Mouse (Mus musculus): Measurements from ENCODE around the gene Dgkh.
"Not testable (repeated sequence)": the region's sequence is repeated elsewhere in the genome, so short reads cannot be mapped to it uniquely, and the experiment has no call there.

Gene Dgkh

DNA sequence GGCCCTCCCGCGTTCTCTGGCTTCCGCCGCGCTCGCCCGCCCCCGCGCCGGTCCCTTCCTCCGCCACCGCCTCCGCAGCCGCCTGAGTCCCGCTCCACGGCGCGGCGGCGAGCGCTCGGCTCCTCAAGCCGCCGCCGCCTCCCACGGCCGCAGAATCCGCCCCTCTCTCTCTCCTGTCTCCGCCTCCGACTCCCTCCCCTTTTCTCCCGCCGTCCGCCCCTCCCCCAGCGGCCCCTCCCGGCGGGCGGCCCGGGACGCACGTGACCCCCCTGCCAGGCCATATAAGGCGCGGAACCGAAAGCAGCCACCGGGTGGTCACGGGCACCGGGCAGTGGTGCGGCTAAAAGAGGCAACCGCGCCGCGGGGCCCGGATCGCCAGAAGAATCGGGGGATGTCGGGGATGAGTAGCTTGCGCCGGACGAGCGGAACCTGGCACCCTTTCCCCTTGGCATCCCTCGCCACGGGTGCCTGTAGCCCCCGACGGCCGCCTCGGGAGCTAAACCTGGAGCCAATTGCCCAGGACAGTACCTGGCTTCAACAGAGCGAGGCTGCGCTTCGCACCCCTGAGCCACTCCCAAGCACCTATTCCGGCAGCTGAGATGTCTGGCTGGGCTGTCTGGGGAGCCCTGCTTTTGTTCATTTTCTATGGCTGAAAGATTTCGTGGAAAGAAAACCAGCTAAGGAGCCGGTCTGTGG is at the start of gene Dgkh:
Dgkh (minus strand) TSS at position 160 of the 696 bp plus-strand sequence.
- peak; percentile 71 to 81 for DNase-seq

DNA sequence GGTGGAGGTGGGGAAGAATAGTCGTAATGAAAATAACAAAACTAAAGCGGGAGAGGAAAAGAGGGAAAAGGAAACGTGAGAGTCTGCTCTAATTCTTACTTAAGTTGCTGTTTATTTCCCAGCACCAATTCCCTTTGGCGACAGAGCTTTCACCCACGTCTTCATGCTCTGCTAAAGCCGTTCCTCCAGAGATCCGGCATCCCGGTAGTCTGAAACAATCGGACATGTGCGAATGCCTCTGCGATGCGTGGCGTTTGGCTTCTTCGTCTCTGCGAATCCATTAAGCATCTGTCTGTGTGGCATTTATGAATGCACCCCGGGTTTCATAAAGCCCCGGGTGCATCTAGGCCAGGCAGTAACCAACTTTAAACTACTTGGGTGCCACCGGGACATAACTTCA is 44.6 kb upstream of the Dgkh start:
- DNase-seq = no peak

DNA sequence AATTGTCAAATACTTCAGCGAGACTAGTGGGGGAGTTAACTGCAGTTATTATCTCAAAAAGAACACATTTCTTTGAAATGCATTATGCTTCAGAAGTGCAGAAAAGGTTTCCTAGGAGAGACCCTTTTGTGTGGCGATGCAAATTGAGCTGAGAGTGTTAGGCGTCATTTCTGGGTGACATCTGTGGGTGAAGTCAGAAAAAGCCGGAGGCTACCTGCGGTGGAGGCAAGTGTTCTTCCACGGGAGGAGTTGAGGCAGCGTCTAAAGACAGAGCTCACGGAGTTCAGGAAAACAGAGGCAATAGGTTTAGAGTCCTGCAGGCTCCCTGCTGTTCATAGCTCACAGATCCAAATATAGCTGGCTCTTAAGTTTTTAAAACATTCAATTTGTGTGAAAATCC is 44.1 kb upstream of the Dgkh start:
- DNase-seq = no peak

DNA sequence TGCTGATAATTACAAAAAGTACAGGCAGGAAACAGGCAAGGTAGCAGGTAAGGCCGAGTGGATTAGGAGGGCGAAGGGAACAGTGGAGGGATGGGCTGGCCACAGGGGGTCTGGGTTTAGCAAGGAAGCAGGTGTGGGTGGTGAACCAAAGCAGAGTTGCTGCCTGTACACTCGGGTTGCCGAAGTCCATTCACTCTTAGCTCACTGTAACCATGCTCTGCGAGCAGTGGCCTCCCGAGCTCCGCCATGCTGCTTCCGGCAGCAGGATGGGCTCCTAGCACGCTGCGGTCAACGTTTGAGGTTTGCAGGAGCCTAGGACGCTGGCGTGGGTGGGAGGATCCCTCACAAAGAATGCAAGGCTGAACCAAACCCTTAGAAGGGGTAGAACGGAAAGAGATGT is 43.1 kb upstream of the Dgkh start:
- no peak for DNase-seq

DNA sequence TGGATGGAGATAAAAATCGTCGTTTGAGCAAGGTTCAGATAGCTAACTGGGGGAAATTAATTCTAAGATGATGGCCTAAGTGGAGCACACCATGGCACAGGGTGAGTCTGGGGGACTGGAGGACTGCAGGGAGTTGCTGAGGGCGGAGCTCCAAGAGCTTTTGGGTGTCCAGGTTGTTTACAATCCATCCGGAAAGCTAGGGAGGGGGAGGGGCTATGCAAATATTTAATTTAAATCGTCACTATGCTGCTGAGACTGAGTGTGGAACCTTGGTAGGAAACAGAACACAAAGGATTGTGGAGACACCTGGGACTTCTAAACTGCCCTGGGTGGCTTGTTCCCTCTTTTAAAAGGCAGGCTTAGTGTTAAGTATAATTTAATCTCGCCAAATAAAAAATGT is 42.6 kb upstream of the Dgkh start:
- DNase-seq = no peak

DNA sequence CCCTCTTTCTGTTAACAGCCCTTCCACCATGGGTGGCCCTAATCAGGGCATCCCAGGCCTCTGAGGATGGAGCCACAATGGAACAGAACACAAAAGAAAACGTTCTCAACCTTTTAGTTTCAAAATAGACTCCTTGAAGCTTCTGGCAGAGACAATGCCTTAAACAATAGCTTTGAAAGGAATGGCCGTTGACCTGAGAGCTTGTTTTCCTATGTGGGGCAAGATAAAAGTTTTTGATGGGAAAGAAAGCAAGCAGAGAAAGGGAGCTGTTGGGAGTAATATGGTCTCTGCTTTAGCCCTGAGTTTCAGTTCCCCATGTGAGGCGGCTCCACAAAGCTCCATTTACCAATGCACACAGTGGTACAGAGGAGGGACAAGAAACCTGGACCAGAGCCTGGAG is 37.9 kb upstream of the Dgkh start:
- no peak for DNase-seq

DNA sequence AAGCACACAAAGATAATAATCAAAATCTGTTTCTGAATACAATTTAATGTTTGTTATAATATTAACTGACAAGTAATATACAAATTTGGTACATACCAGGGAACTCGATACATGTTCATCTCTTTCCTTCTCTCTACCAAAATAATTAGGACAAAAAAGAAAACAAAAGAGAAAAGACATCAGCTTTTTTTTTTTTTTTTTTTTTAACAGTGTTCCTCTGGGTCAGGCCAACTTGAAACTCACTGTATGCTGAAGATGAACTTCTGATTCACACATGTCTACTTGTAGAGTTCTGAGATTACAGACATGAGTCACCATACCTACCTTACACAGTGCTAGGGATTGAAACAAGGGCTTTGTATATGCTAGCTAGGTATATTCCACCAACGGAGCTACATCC is 28.5 kb upstream of the Dgkh start:
- no peak for DNase-seq

DNA sequence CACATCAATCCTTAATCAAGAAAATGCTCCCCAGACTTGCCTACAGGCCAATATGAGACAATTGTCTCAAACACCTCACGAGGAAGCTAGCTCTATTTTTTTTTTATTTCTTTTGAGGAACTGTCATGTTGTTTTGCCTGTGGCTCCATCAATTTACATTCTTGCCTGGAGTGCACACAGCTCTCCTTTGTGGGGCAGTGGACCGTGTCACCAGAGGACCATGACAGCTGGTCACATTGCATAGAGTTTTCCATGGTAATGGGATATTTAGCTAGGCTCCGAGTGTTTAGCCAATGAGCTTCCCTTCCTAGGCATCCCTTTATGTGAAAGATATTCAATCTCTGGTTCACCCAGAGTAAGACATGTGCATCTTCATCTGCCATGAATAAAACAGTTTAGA is 26.9 kb upstream of the Dgkh start:
- no peak for DNase-seq

DNA sequence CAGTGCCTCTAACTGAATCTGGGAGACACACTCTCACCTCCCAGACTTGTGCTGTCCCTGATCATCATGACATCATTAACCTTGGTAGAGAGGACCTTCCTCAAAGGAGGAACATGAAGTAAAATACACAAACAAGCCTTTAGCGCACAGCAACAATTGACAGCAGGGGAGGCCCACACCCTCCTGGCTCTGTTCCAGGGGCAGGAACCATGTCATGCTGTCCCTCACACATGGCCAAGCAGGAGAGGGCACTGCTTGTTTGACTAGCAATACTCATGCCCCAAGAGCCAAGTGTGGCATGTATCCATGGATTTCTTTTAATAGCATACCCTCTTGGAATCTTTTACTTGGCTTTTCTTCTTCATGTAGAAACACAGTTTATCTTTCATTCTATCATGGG is 22.7 kb upstream of the Dgkh start:
- no peak for DNase-seq

DNA sequence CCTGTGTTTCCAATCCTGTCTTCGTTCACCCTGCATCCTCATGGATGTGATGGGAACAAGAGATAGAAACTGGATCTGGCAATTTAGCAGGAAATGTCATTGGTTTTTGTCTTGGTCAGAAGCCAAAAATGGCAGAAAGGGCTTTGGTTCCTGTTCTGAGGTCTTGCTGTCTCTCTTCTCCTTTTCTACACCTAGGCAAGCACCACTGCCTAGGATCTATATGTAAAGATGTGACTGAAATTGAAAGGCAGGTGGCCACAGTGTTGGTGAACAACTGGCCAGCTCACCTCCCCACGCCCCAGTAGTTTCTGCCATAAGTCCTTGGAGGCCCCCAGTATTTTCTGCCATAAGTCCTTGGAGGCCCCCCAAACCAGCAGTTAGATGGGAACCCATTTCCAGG is 16.1 kb upstream of the Dgkh start:
- no peak for DNase-seq

DNA sequence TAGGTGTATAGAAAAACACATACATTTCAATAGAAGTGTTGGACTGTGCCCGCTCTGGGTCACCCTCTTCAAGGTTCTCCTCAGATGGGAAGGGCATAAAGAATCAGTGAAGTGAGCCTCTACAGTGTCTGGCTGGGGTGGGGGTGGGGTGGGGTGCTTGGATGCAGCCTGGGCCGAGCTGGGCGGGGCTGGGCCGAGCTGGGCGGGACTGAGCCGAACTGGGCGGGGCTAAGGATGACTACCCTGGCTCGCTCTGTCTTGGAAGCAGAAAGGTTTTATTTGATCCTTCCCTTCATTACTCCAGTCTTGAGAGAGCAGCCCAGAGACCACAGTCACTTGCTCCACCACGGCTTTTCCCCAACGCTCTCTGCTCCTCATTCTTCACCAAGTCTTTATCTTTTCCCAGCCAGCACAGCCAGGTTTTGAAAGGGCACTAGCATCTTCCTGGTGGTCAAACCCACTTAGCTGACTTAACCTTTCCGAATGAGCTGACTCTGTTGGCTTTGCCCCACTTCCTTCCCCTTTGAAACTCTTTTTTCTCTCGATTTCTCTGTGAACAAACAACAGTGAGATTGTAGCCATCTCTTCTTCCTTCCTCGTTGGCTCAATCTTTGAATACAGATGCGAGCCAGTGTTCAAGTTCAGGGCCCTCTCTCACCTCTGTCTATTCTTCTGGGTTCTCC is 15.5 kb upstream of the Dgkh start:
- peak in 1 of 2 experiments; percentile 10 for DNase-seq

DNA sequence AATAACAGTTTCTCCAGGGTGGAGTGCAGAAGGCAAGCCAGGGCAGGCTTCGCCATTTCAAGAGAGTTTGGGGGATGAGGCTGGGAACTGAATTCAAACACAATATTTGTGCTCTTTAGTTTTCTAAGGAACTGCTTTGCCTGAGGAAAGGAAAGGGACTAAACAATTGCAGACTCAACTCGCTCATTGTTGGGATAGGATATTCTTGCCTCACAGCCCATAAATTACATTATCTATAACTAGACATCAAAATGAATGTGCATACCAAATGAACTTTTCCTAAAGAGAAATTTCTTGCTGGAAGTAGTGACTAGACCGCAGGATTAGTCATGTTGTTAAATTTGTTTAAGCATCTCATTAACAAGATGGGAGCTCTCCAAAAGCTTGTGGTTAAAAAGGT is 14.9 kb upstream of the Dgkh start:
- no peak for DNase-seq

DNA sequence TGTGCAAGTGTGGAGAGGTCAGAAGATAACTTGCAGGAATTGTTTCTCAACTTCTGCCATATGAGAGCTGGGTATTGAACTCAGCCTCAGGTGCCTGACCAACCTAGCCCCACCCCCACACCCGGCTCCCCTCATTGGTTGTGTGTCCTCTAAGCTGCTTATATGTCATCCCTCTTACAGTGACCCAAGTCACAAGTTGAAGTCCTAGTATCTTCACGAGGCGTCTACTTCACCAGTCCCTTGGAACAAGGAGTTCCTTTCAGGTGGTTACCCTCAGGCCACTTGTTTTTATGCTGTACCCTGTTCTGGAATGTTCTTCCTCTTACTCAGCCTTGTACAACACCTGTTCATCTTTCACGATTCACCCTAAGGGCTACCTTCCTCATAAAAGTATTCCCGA is 2.0 kb upstream of the Dgkh start:
- no peak for DNase-seq

DNA sequence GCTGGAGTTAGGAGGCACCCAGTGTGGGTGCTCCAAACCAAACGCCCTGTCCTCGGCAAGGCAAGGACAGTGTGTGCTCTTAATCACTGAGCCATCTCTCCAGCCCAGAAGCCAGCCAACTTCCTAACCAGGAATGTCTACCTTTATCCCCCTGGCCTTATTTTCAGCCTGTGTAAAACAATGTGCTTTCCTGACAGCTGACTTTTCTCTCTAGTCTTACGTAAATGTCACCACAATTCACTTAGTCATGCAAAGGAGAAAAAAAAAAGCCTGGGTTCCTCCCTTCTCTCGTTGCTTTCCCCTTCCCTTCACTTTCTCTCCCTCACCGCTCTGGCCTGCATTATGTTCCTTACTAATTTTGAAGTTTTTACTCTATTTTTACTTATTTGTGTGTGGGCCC is 1.6 kb upstream of the Dgkh start:
- not testable (repeated sequence) for DNase-seq

DNA sequence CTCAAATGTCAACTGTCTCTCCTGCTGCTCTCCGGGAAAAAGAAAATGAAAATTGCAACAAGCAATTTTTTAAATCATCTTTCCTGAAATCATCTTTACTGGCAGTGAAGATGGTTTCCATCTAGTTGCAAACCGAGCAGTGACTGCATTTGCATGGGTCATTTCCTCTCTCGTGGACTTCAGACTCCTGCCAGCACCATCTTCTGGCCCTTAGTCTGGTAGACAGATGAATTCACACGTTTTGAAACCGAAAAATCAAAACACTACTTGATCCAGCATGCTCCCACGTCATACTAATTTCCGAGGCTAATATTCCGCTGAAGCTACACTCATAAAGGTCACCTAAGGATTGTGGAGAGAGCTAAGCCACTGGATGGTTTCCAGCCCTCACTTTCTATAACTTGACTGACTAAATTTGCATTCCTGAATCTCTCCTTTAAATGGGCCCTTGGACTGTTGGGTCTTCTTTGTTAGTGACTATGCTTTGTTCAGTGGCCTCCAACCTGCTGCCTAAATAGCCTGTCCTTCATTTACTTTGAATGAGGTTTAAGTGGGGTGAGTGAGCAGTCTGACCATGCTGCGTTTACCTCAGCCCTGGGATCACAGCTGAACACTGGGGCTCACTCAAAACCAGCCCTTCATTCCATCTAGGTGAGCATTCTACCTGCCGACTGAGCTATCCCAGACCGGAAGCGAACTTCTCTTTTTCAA is 945 bp upstream of the Dgkh start:
- no peak for DNase-seq

DNA sequence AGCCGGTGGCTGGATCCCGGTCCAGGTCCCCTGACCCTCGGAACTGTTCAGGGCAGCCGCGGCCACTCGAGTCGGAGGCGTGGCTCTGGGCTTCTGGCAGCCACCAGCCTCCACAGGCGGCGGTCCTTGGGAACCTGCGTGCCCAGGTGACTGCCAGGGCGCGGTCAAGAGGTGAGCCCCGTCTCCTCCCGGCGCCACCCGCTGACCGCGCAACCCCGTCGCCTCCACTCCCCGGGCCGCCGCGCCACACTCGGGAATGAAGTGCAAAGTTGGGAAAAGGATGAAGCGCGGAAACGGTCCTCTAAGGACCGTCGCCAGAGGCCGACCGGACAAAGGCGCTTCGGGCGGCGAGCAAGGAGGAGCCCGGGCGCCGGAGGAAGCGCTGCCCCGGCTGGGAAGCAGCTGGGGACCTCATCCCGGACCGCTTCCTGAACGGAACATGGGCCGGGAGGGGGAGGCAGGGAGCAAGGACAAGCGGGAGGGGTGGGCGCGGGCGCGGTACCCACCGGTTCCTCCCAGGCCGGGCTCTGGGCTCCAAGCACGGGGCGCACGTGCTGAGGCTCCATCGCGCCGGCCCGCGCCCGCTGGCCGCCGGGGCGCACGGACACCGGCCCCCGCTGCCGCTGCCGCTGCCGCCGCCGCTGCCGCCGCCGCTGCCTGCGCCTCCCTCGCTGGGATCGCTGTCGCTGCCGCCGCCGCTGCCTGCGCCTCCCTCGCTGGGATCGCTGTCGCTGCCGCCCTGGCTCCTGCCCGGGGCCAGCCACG is 542 bp downstream of the Dgkh start:
- DNase-seq = peak; percentile 11 to 36

DNA sequence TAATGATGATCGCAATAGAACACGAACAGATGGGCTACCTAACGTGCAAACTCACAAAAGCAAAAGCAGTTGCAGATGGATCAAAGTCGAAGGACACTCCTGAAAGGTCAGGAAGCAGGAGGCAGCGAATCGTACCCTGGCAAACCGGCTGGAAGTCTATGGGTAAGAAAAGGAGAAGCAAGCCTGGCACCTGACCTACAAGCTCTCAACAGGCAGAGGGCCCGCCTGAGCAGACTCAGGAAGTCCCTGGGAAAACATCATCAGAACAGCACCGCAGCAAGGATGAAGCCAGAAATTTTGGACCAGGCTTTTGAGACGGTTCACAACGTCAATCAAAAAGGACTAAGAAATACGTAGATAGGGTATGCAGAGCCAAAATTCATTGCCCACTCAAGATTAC is 1.3 kb downstream of the Dgkh start:
- no peak for DNase-seq

DNA sequence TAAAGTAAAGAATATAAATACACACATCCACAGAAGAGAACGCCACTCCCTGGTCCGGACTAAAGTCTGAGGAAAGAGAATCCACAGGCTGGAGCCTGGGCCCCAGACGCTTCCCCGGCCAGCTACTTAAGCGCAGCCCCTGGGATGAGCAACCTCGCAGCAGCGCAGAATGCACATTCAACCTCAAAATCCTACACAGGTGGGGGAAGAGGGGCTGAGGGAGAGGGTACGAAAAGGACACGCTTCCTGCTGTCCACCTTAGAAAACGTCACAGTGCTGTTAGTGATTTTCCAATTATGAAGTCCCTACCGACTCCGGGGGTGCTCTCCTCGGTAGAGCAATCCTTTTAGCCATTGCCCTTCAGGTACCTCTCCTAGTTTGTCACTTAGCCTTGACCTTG is 6.6 kb downstream of the Dgkh start:
- DNase-seq = no peak

DNA sequence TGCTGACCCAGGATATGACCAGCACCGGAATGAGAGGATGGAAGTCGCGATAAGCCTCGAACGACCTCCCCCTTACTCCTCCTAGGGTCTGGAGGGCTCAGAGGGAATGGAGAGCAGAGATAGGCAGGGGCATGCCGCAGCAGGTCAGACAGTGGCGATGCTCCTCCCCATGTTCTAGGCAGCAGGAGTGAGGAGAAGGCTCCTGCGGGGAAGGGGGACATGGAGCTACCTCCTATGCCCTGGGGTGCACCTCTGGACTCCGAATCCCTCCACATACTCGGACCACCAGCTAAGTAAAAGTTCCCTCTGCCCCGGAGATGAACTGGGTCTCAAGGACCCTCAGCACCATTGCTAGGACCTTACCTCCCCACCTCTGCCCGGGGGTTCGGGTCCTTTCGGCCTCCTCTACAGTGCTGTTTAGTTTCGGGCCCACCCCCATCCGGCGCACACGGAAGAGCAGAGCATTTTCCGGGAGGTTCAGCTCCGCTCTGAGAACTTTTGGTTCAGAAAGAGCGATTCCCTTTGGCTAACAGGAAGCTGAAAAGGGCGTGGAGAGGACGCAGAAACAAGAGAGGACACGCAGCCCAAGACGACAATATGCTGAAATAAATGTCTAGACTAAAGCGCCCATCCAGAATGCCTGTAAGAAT is 7.1 kb downstream of the Dgkh start:
- peak; percentile 9 to 20 for DNase-seq

DNA sequence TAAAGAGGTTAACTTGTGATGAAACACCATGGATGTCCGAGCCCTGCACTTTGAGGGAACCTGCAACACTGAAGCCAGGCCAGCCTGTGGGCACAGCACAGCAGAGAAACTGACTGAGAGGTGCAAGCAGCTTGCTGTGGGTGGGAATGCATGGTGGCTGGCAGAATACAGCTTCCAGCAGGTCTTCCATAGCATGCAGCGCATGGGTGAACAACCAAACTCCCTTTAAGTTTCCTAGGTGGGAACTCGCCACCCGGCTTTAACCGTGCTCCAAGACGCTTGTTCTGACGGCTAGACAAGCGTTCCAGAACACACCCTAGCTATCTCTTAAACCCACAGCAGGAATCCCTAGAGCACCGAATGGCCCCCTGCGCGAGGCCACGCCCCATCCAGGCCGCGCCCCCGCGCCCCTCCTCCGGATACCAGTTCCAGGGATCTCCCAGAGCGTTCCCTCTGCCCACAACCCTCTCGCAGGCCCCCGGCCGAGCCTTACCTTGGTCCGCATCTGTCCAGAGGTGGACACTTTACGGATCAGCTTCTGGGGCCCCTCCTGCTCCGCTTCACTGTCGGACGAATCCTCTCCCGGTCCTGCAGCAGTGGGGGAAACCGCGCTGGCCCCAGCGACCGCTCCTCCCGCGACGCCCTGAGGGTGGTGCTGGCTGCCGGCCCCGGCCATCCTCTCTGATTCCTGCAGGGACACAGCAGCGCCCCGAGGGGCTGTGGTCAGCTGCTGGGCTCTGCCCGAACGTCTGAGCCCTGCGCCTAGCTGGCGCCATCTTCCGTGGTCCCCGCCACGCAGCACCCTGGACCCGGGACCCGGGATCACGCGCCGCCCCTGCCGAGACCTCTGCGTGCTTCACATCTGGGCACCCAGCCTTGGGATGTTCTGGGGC is 7.9 kb downstream of the Dgkh start:
- DNase-seq = peak; percentile 51 to 52

DNA sequence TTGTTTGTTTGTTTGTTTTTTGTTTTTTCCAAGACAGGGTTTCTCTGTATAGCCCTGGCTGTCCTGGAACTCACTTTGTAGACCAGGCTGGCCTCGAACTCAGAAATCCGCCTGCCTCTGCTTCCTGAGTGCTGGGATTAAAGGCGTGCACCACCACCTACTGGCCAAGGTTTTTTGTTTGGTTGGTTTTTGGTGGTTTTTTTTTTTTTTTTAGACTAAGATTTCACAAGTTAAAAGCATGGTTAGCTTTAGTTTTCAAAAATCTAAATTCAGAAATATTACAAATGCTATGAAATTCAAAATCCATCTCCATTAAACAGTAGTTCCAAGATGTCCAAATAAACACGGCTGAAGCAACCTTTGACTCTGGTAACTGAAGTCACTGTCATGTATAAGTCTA is 8.9 kb downstream of the Dgkh start:
- not testable (repeated sequence) for DNase-seq

DNA sequence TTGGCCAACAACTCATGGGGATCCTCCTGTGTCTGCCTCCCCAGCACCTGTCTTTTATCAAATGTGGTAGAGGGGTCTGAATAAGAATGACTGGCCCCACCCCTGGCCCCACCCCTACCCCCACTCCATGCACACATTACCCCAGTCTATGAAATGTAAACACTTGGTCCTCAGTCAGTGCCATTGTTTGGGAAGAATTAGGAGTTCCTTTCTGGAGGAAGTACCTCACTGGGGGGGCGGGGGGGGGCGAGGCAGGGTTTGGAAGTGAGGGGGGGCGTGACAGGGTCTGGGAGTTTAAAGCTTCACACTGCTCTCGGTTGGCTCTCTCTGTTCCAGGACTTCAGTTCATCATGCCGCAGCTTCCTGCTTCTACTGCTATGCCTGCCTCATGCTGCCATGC is 10.5 kb downstream of the Dgkh start:
- no peak for DNase-seq
